Mouse (Mus musculus) ES-Bruce4 (cell line): ENCODE results near the gene Thpo. TPM values are rescaled to one million over a fixed set of nuclear protein-coding genes. Genes with fewer than 3 reads are reported as not detected.

Experiments
- H3K27ac ChIP-seq: 2 replicates; pipeline ENCODE4 v1.5.1; 2012; ENCODE audit warnings: low read length, inconsistent platforms; ENCODE audit not compliant: insufficient read depth
- H3K27me3 ChIP-seq: 2 replicates; pipeline ENCODE4 v1.6.1; 2012; ENCODE audit warnings: mild to moderate bottlenecking, low read length, inconsistent platforms; ENCODE audit not compliant: control insufficient read depth, poor library complexity, insufficient read depth, severe bottlenecking
- H3K36me3 ChIP-seq: 2 replicates; pipeline ENCODE4 v1.6.1; 2012; ENCODE audit warnings: inconsistent platforms, mild to moderate bottlenecking, low read length, moderate library complexity; ENCODE audit not compliant: control insufficient read depth, poor library complexity, insufficient read depth, severe bottlenecking
- H3K4me1 ChIP-seq: one replicate; pipeline ENCODE4 v1.8.1; 2011; ENCODE audit warnings: low read length; ENCODE audit not compliant: control insufficient read depth, insufficient read depth
- H3K4me3 ChIP-seq: 2 replicates; pipeline ENCODE4 v1.5.1; 2011; ENCODE audit warnings: low read depth, mild to moderate bottlenecking, low read length
- H3K9ac ChIP-seq: 2 replicates; pipeline ENCODE4 v1.6.1; 2012; ENCODE audit warnings: low read depth, mild to moderate bottlenecking, inconsistent platforms; ENCODE audit not compliant: poor library complexity, severe bottlenecking
- H3K9me3 ChIP-seq: replicated peaks from 2 replicates; pipeline ENCODE4 v1.6.1; 2012; ENCODE audit warnings: mild to moderate bottlenecking, low read length, inconsistent platforms; ENCODE audit not compliant: control insufficient read depth, poor library complexity, insufficient read depth, severe bottlenecking
- CTCF ChIP-seq: IDR thresholded peaks from one replicate; pipeline ENCODE4 v1.8.1; 2011; ENCODE audit warnings: low read depth, low read length
- EP300 ChIP-seq: IDR thresholded peaks from 2 replicates; pipeline ENCODE4 v1.6.1; 2011; ENCODE audit warnings: low read depth, low read length; ENCODE audit not compliant: insufficient read depth
- POLR2A ChIP-seq: IDR thresholded peaks from one replicate; pipeline ENCODE4 v1.8.1; 2011; ENCODE audit warnings: low read length; ENCODE audit not compliant: insufficient read depth
- polyA plus RNA-seq: library from polyadenylated mRNA; stranded (reverse); fragments of >200 nt; gene quantifications from 2 replicates; pipeline ENCODE4 v1.2.4, GENCODE M21; 2011; ENCODE audit warnings: low read depth; ENCODE audit not compliant: missing spikeins, insufficient read depth, insufficient read length

The Thpo gene
- polyA plus RNA-seq, 1 experiment = 4.6 TPM

DNA sequence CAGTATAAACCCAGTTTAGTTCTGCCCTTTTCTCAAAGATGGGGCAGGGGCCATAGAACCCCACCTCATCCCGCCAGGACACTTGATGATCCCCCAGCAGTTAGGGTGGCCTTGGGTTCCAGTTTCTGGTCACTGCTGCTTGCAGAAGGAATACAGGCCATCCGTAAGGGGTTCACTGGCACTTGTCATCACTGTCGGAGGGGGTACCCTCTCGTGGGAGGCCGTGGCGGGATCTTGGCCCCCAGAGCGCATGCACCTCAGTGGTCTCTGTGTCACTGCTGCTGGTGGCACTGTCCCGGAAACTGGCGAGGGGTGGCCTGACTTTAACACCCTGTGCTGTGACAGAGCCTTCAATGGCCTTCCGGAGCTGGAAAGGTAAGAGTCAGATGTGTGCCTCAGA, 31.2 kb downstream of the Thpo start:
- H3K27ac ChIP-seq = no peak overlapping the region
- no peak overlapping the region for H3K9ac ChIP-seq
- 0 out of 2 replicates have a peak, but pooled peaks cover 5% of the 10 kb centered on the region for H3K36me3 ChIP-seq
- no peaks in the 10 kb centered on the region for H3K27me3 ChIP-seq
- no peaks in the 10 kb centered on the region for H3K9me3 ChIP-seq
- H3K4me3 ChIP-seq = no peak overlapping the region
- TF ChIP-seq POLR2A (no peak), CTCF (no peak), EP300 (no peak)
- H3K4me1 ChIP-seq = no peaks in the 10 kb centered on the region

DNA sequence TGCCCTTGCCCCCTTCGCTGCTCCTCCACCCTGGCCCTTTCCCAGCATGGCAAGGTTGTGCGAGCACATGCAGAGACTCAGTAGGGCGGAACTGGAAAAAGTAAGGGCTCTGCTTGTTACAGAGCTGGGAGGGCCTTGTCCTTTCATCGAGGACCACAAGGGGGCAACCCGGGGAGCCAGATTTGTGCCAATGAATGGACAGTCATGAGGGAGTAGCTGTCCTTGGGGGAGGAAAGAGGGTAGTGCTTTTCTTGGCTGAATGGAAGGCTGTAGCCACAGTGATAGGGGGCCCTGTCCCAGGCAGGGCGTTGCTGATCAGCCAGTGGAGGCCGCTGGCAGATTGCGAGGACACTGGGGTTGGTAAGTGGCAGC, 31.8 kb downstream of the Thpo start:
- H3K9ac ChIP-seq = peak overlapping the region; percentile 54
- peak overlapping the region; percentile 66 for H3K4me3 ChIP-seq
- H3K36me3 ChIP-seq = 0 out of 2 replicates have a peak, but pooled peaks cover 5% of the 10 kb centered on the region
- H3K9me3 ChIP-seq = no peaks in the 10 kb centered on the region
- no peaks in the 10 kb centered on the region for H3K27me3 ChIP-seq
- peak overlapping the region; percentile 71 for H3K27ac ChIP-seq
- TF ChIP-seq POLR2A (no peak), EP300 (no peak), CTCF (peak; percentile 65)
- no peaks in the 10 kb centered on the region for H3K4me1 ChIP-seq

DNA sequence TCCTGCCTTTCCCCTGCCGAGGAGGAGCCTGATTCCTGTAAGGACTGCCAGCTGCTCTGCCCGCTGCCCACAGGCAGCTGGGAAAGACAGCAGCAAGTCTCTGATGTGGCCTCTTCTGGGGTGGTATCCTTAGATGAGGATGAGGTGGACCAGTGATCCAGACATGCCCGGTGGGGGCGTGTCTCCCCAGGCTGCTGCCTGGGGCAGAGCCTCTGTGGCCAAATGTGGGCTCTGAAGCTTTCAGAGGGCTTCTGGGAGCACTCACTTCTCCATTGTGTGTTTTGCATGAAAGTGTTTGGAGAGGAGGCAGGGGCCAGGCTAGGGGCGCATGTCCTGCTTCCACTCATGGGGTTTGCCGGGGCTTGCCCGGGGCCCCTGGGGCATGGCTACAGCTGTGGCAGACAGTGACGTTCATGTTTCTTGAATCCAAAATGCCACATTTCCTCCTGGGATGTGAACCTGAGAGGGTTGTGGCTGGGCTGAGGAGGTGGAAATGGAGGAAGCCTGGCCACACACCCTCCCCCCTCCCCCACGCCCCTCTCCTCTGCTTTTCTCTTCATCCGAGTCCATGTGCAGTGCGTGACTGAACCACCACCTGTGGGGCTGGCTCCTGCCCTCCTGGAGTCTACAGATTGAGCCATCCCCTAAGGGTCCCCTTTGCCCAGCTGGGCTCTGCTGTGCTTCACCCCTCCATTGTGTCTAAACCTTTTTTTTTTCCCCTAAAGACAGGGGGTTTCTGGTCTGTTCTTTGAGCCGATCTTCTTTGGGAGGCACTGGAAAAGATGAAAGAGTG, 32.4 kb downstream of the Thpo start:
- Histone ChIP-seq H3K4me3 (peak overlapping the region; percentile 66), H3K9ac (peak overlapping the region; percentile 54), H3K4me1 (no peaks in the 10 kb centered on the region), H3K9me3 (no peaks in the 10 kb centered on the region), H3K36me3 (0 out of 2 replicates have a peak, but pooled peaks cover 5% of the 10 kb centered on the region), H3K27me3 (no peaks in the 10 kb centered on the region), H3K27ac (peak overlapping the region; percentile 71)
- TF ChIP-seq POLR2A (no peak), CTCF (no peak), EP300 (no peak)

DNA sequence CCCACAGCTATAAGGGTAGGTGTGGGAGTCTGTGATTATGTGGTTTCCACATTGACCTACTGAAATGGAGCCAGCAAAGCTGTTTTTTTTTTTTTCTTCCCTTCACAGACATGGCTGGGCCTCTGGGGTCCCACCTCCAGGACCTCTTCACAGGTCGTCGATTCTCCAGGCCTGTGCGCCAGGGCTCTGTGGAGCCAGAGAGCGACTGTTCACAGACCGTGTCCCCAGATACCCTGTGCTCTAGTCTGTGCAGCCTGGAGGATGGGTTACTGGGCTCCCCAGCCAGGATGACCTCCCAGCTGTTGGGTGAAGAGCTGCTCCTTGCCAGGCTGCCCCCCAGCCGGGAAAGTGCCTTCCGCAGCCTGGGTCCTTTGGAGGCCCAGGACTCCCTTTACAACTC, 33.0 kb downstream of the Thpo start:
- Histone ChIP-seq H3K27me3 (no peaks in the 10 kb centered on the region), H3K36me3 (0 out of 2 replicates have a peak, but pooled peaks cover 5% of the 10 kb centered on the region), H3K9ac (peak overlapping the region; percentile 54), H3K4me1 (no peaks in the 10 kb centered on the region), H3K9me3 (no peaks in the 10 kb centered on the region), H3K27ac (peak overlapping the region; percentile 71; the same call in 1 of the 2 replicates), H3K4me3 (peak overlapping the region; percentile 66)
- TF ChIP-seq EP300 = no peak
- TF ChIP-seq POLR2A = no peak
- no peak for TF ChIP-seq CTCF

DNA sequence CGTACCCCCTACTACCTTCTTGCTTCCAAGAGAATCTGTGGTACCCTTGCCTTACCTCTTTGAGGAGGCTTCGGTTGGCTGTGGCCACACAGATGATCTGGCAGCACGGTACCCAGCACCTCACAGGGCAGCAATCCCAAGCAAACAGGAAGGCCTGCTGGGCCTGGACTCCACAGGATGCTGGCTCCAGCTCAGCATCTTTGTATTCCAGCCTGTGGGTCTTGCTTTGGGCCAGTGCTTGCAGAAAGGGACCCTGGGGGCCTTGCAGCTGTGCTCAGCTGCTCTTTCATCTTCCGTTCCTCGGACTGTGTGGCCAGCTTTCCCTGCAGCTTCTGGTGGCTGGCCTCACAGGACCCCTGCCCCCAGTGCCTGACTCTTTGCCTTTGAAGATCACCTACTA, 34.3 kb downstream of the Thpo start:
- H3K4me1 ChIP-seq = no peaks in the 10 kb centered on the region
- H3K4me3 ChIP-seq = no peak overlapping the region
- H3K9ac ChIP-seq = no peak overlapping the region
- no peak overlapping the region for H3K27ac ChIP-seq
- no peak for TF ChIP-seq EP300
- no peak for TF ChIP-seq CTCF
- TF ChIP-seq POLR2A = no peak
- no peaks in the 10 kb centered on the region for H3K9me3 ChIP-seq
- no peaks in the 10 kb centered on the region for H3K36me3 ChIP-seq
- H3K27me3 ChIP-seq = no peaks in the 10 kb centered on the region

DNA sequence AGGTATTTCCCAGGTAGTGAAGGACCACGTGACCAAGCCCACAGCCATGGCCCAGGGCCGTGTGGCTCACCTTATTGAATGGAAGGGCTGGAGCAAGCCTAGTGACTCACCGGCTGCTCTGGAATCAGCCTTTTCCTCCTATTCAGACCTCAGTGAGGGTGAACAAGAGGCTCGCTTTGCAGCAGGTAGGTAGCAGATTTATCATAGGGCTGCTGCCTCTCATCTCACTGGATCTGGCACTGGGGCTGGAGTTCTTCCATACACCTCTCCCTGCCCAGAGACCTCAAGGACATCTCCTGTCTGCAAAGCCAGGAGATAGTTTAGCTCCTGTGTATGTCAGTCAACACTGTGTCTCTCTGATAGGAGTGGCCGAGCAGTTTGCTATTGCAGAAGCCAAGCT, 35.0 kb downstream of the Thpo start:
- Histone ChIP-seq H3K9ac (no peak overlapping the region), H3K4me1 (no peaks in the 10 kb centered on the region), H3K27ac (no peak overlapping the region)

More for the DNA sequence above, 35.0 kb downstream of the Thpo start:
- no peak overlapping the region for H3K4me3 ChIP-seq
- no peaks in the 10 kb centered on the region for H3K27me3 ChIP-seq
- no peak for TF ChIP-seq EP300
- no peaks in the 10 kb centered on the region for H3K36me3 ChIP-seq
- no peaks in the 10 kb centered on the region for H3K9me3 ChIP-seq
